Mouse (Mus musculus) NIH3T3 (cell line): ENCODE data around the gene Zfp46.
A peak's percentile ranks its signal among the peaks of the same experiment; 100 is the strongest.

Experiments used
- DNase-seq: peaks from one replicate; pipeline ENCODE4 v3.0.0-alpha.2; 2012; ENCODE audit warnings: low read depth

Gene Zfp46

GRCm38 (mm10) chr4:136311042-136311999, 26.8 kb downstream of the Zfp46 start:
- peak; percentile 25 for DNase-seq

DNA sequence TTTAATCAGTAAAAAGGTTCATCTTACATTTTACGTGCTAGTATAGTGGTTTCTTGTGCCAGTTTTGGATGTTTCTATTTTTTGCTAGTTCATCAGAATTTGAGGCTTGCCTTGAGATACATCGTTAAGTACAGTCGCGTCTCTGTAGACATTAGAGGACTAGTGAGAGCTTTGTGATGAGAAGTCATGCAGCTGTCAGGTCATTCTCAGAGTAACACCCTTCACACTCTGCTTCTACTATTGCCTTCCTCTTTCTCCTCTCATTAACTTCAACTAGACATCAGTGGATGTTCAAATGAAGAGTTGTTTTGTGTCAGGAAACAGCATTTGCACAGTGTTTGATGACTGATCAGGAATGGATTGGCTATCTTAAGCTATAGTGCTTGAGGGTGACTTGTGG, 28.1 kb downstream of the Zfp46 start:
- no peak for DNase-seq

- DNase-seq: no peak
Measured at GRCm38 (mm10) chr4:136317667-136318066, 33.2 kb downstream of the Zfp46 start.

GRCm38 (mm10) chr4:136320016-136320415, 35.5 kb downstream of the Zfp46 start:
- peak; percentile 76 for DNase-seq

DNA sequence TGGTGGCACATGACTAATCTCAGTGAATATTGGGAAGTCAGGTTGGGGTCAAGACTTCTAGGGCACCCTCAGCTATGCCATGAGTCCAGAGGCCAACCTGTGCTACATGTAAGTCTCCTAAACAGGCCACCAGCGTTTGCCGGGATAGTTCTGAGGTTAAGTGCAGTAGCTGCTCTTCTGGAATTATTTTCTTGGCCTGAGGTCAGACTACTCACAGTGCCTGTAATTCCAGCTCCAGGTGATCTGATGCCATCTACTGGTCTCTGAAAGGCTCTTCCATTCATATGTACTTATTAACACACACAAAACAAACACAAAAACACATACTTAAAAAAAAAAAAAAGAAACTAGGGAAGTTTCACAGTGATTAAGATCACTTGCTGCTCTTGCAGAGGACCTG, 39.7 kb downstream of the Zfp46 start:
- DNase-seq: peak; percentile 65

DNA sequence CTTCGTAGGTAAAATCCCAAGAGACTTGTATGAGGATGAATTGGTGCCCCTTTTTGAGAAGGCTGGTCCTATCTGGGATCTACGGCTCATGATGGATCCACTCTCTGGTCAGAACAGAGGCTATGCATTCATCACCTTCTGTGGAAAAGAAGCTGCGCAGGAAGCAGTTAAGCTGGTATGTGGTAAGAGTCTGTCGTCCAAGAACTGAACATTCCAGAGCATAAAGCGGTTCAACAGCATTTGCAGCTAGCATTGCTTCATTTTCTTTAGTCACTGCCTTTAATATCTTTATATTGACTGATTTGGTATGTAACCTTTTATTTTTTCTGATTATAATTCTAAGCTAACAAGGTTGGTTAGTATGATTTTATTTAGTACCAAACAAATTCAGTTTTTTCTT, 42.8 kb downstream of the Zfp46 start:
- DNase-seq: no peak

DNA sequence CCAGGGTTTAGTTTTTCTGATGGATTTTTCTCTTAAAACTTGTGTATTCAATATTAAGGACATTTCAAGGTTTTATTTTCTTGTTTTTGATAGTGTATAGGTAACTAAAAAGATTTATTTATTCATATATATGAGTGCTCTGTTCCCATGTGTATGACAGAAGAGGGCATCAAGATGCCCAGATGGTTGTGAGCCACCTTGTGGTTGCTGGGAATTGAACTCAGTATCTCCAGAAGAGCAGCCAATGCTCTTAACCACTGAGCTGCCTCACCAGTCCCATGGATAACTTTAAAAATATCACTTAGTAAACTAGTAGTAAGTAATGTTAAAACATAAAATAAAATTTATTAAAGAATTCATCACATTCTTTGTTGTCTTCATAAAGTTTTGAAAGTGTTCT, 43.6 kb downstream of the Zfp46 start:
- DNase-seq: no peak

GRCm38 (mm10) chr4:136331709-136332108, 47.2 kb downstream of the Zfp46 start:
- no peak for DNase-seq

DNA sequence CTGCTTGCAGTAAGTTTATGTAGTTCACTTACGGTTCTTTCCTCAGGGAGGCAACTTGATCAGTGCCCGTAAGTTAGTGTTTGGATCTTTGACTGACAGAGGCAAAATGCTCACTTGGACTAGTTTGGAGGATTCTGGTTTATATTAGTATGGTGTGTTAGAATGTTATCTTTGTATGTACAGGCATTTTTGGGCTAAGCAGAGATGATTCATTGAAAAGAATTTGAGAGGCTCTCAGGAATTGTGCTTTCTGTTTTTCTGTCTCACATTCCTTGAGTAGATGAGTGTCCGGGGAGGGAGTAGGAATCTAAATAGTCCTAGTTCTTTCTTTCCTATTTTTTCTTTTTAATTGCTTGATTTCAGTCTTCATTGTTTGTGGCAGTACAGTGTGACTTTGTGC, 48.7 kb downstream of the Zfp46 start:
- DNase-seq: peak; percentile 64

- DNase-seq: no peak
Measured at GRCm38 (mm10) chr4:136335065-136335464, 50.6 kb downstream of the Zfp46 start.

DNA sequence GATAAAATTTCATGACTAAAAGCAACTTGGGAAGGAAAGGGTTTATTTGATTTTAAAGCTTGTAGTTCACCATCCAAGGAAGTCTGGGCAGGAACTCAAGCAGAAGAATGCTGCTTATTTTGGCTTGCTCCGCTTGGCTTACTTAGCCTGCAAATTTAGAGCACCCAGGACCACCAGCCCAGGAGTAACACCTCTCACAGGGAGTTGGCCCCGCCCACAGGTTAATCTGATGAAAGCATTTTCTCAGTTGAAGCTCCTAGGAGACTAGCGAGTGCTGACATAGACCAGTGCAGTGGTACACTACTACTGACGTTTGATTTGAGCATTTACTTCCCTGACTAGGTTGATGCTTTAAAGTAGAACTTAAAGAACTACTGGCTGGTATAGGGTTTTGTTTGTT, 52.6 kb downstream of the Zfp46 start:
- no peak for DNase-seq
